Mouse (Mus musculus): ENCODE results near the gene Atp11a.

Atp11a gene

GRCm38 (mm10) chr8:12772319-12772718, 15.5 kb downstream of the Atp11a start:
- DNase-seq (ENCODE audit: low spot score), result no peak

GRCm38 (mm10) chr8:12773914-12774313, 17.1 kb downstream of the Atp11a start:
- DNase-seq (ENCODE audit: low spot score), result no peak

- DNase-seq (ENCODE audit: low spot score), result no peak
These were observed 18.1 kb downstream of the Atp11a start for GRCm38 (mm10) chr8:12774872-12775298.

- DNase-seq (ENCODE audit: low spot score), result no peak
These were observed 18.6 kb downstream of the Atp11a start for GRCm38 (mm10) chr8:12775302-12775975.

GRCm38 (mm10) chr8:12776166-12776565, 19.4 kb downstream of the Atp11a start:
- no peak for DNase-seq (ENCODE audit: low spot score)

GRCm38 (mm10) chr8:12777171-12777570, 20.4 kb downstream of the Atp11a start:
- no peak for DNase-seq (ENCODE audit: low spot score)

- no peak for DNase-seq (ENCODE audit: low spot score)
These were observed 22.7 kb downstream of the Atp11a start for GRCm38 (mm10) chr8:12779541-12779940.

- DNase-seq (ENCODE audit: low spot score), result no peak
These were observed 28.7 kb downstream of the Atp11a start for GRCm38 (mm10) chr8:12785508-12785907.

- no peak for DNase-seq (ENCODE audit: low spot score)
These were observed 29.6 kb downstream of the Atp11a start for GRCm38 (mm10) chr8:12786261-12786957.

- no peak for DNase-seq (ENCODE audit: low spot score)
These were observed 30.1 kb downstream of the Atp11a start for GRCm38 (mm10) chr8:12786958-12787301.

- DNase-seq (ENCODE audit: low spot score), result no peak
These were observed 30.6 kb downstream of the Atp11a start for GRCm38 (mm10) chr8:12787427-12787826.

GRCm38 (mm10) chr8:12788695-12789094, 31.9 kb downstream of the Atp11a start:
- DNase-seq (ENCODE audit: low spot score), result no peak

GRCm38 (mm10) chr8:12795011-12795671, 38.3 kb downstream of the Atp11a start:
- DNase-seq (ENCODE audit: low spot score), result no peak

- no peak for DNase-seq (ENCODE audit: low spot score)
These were observed 42.3 kb downstream of the Atp11a start for GRCm38 (mm10) chr8:12799099-12799498.

- no peak for DNase-seq (ENCODE audit: low spot score)
These were observed 43.0 kb downstream of the Atp11a start for GRCm38 (mm10) chr8:12799832-12800231.

- no peak for DNase-seq (ENCODE audit: low spot score)
These were observed 43.4 kb downstream of the Atp11a start for GRCm38 (mm10) chr8:12800246-12800645.

- no peak for DNase-seq (ENCODE audit: low spot score)
These were observed 44.8 kb downstream of the Atp11a start for GRCm38 (mm10) chr8:12801586-12801985.

GRCm38 (mm10) chr8:12803121-12803520, 46.3 kb downstream of the Atp11a start:
- no peak for DNase-seq (ENCODE audit: low spot score)

- DNase-seq (ENCODE audit: low spot score), result no peak
These were observed 48.1 kb downstream of the Atp11a start for GRCm38 (mm10) chr8:12804909-12805308.

- DNase-seq (ENCODE audit: low spot score), result no peak
These were observed 48.8 kb downstream of the Atp11a start for GRCm38 (mm10) chr8:12805569-12805968.

GRCm38 (mm10) chr8:12808018-12808417, 51.2 kb downstream of the Atp11a start:
- no peak for DNase-seq (ENCODE audit: low spot score)

GRCm38 (mm10) chr8:12809516-12809915, 52.7 kb downstream of the Atp11a start:
- no peak for DNase-seq (ENCODE audit: low spot score)

GRCm38 (mm10) chr8:12811231-12811630, 54.4 kb downstream of the Atp11a start:
- no peak for DNase-seq (ENCODE audit: low spot score)

Data from ovary, postnatal 10 days (tissue).